Mouse (Mus musculus) forebrain, embryonic 10.5 days (tissue): ENCODE measurements around the gene Sh2d7. TPM values are rescaled to one million over a fixed set of nuclear protein-coding genes. Genes with fewer than 3 reads are reported as not detected.

Source experiments
- DNase-seq: peaks from one replicate; pipeline ENCODE4 v3.0.0-alpha.2; 2017; ENCODE audit warnings: low spot score; ENCODE audit errors: extremely low spot score
- H3K27ac ChIP-seq: fragments of 300-500 bp; sonication (generic); 2 replicates; pipeline ENCODE4 v1.5.1; 2016; ENCODE audit warnings: mild to moderate bottlenecking
- H3K27me3 ChIP-seq: fragments of 300-500 bp; sonication (generic); 2 replicates; pipeline ENCODE4 v1.6.1; 2016; ENCODE audit warnings: mild to moderate bottlenecking; ENCODE audit not compliant: poor library complexity, severe bottlenecking
- H3K36me3 ChIP-seq: fragments of 300-500 bp; sonication (generic); replicated peaks from 2 replicates; pipeline ENCODE4 v1.6.1; 2016; ENCODE audit warnings: mild to moderate bottlenecking, moderate library complexity
- H3K4me1 ChIP-seq: fragments of 300-500 bp; sonication (generic); 2 replicates; pipeline ENCODE4 v1.6.1; 2016
- H3K4me3 ChIP-seq: fragments of 300-500 bp; sonication (generic); 2 replicates; pipeline ENCODE4 v1.5.1; 2016; ENCODE audit warnings: mild to moderate bottlenecking, moderate library complexity
- H3K9me3 ChIP-seq: fragments of 300-500 bp; sonication (generic); 2 replicates; pipeline ENCODE4 v1.6.1; 2016; ENCODE audit warnings: mild to moderate bottlenecking, moderate library complexity
- WGBS: fragments of 180-500 bp; shearing (Covaris S2); methylation state at CpG from one replicate; pipeline ENCODE4 v1.1.7; 2016; 5-methylcytosine and 5-hydroxymethylcytosine counted together
- polyA plus RNA-seq: library from polyadenylated mRNA; unstranded; fragments of >200 nt; fragmentation: Nextera tagmentation; extraction: Ambion mirVana; gene quantifications from 2 replicates; pipeline ENCODE4 v1.2.1, GENCODE M21; 2016

The Sh2d7 gene
- polyA plus RNA-seq: not detected in 2 replicates

DNA sequence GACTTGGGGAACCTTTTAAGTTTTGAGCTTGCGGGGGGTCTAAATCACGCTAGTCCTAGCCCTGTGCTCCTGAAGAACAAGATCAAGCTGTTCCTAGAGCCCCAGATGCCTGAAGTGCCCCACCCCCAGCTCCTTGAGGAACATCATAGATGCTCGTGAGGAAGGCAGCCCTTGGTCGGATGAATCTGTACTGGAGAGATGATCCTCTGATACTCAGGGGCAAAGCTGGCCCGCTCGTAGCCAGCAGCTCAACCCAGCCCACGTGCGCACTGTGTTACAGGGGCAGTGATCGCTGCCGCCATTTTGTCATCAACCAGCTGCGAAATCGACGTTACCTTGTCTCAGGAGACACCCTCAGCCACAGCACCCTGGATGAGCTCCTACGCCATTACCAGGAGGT, at the start of gene Sh2d7:
Gene Sh2d7 (plus strand): TSS at position 301 of the 400 bp plus-strand sequence.
- 93% methylated on average over 14 of the region's 14 CpGs for WGBS
- no peak for DNase-seq
- Histone ChIP-seq H3K27me3 (no peaks in the 10 kb centered on the region), H3K4me3 (no peak within 1 kb of the TSS), H3K4me1 (peaks cover 7% of the 10 kb centered on the region), H3K27ac (no peak within 1 kb of the TSS), H3K36me3 (no peaks in the 10 kb centered on the region), H3K9me3 (no peaks in the 10 kb centered on the region)

- 85% methylated on average over 2 of the region's 2 CpGs for WGBS
- Histone ChIP-seq H3K27ac (no peak overlapping the region), H3K4me1 (no peaks in the 10 kb centered on the region), H3K9me3 (no peaks in the 10 kb centered on the region), H3K27me3 (no peaks in the 10 kb centered on the region), H3K4me3 (no peak overlapping the region), H3K36me3 (no peaks in the 10 kb centered on the region)
- DNase-seq: no peak
Measured at GRCm38 (mm10) chr9:54489599-54489998, 49.2 kb upstream of the Sh2d7 start.

- no peak for DNase-seq
- no peaks in the 10 kb centered on the region for H3K36me3 ChIP-seq
- no peaks in the 10 kb centered on the region for H3K4me1 ChIP-seq
- no peaks in the 10 kb centered on the region for H3K27me3 ChIP-seq
- WGBS: 90% methylated on average over 2 of the region's 2 CpGs
- no peaks in the 10 kb centered on the region for H3K9me3 ChIP-seq
- no peak overlapping the region for H3K27ac ChIP-seq
- H3K4me3 ChIP-seq: no peak overlapping the region
Measured at GRCm38 (mm10) chr9:54490431-54490830, 48.4 kb upstream of the Sh2d7 start.

- peaks cover 32% of the 10 kb centered on the region for H3K4me1 ChIP-seq
- no peaks in the 10 kb centered on the region for H3K9me3 ChIP-seq
- peaks cover 19% of the 10 kb centered on the region for H3K27me3 ChIP-seq
- WGBS: 90% methylated on average over 6 of the region's 6 CpGs
- DNase-seq: no peak
- H3K36me3 ChIP-seq: no peaks in the 10 kb centered on the region
- no peak overlapping the region for H3K4me3 ChIP-seq
- H3K27ac ChIP-seq: no peak overlapping the region
Measured at GRCm38 (mm10) chr9:54499291-54499690, 39.5 kb upstream of the Sh2d7 start.

- no peak overlapping the region for H3K4me3 ChIP-seq
- 91% methylated on average over 3 of the region's 3 CpGs for WGBS
Measured at GRCm38 (mm10) chr9:54499791-54500190, 39.0 kb upstream of the Sh2d7 start.

GRCm38 (mm10) chr9:54500832-54501452, 37.8 kb upstream of the Sh2d7 start:
- peak overlapping the region; percentile 88 for H3K4me3 ChIP-seq
- WGBS: under 1% methylated on average over 43 of the region's 43 CpGs
- peaks cover 32% of the 10 kb centered on the region for H3K4me1 ChIP-seq
- DNase-seq: peak; percentile 29
- H3K36me3 ChIP-seq: no peaks in the 10 kb centered on the region
- no peaks in the 10 kb centered on the region for H3K9me3 ChIP-seq
- H3K27me3 ChIP-seq: peaks cover 30% of the 10 kb centered on the region
- H3K27ac ChIP-seq: peak overlapping the region; percentile 87

More at GRCm38 (mm10) chr9:54499791-54500190, 39.0 kb upstream of the Sh2d7 start:
- Histone ChIP-seq H3K9me3 (no peaks in the 10 kb centered on the region), H3K4me1 (peaks cover 32% of the 10 kb centered on the region), H3K36me3 (no peaks in the 10 kb centered on the region), H3K27me3 (peaks cover 21% of the 10 kb centered on the region), H3K27ac (no peak overlapping the region)
- DNase-seq: no peak

GRCm38 (mm10) chr9:54501453-54502110, 37.2 kb upstream of the Sh2d7 start, which contains the start of gene Dmxl2:
Gene Dmxl2 (minus strand): TSS chr9:54501626.
- H3K27ac ChIP-seq: peak within 1 kb of the TSS; percentile 87
- peak; percentile 85 for DNase-seq
- peaks cover 30% of the 10 kb centered on the region for H3K27me3 ChIP-seq
- peaks cover 32% of the 10 kb centered on the region for H3K4me1 ChIP-seq
- under 1% methylated on average over 99 of the region's 99 CpGs for WGBS
- H3K36me3 ChIP-seq: no peaks in the 10 kb centered on the region
- peak within 1 kb of the TSS; percentile 88 for H3K4me3 ChIP-seq
- no peaks in the 10 kb centered on the region for H3K9me3 ChIP-seq

GRCm38 (mm10) chr9:54502111-54502495, 36.7 kb upstream of the Sh2d7 start:
- Histone ChIP-seq H3K27ac (0 out of 2 replicates have a peak overlapping the region, but pooled peaks have one; percentile 87), H3K9me3 (no peaks in the 10 kb centered on the region)

DNA sequence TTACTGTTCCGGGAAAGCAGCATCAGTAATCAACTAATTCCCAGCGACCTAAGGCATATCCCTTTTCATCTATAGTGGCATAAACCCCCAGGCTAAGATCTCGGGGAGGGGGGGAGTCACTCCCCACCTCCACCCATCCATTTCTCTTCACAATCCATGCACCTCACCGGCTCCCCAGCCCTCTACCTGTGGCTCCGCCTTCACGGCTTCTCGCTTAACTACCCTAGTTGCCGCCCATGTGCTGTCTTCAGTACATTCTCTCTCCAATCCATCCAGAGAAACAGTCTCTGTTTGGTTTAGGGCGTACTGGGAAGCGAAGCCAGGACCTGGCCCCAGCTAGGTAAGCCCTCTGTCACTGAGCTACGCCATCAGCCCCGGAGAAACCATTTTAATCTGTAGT, 35.9 kb upstream of the Sh2d7 start:
- H3K27me3 ChIP-seq: peaks cover 30% of the 10 kb centered on the region
- peaks cover 32% of the 10 kb centered on the region for H3K4me1 ChIP-seq
- DNase-seq: no peak
- 7% methylated on average over 12 of the region's 12 CpGs for WGBS
- no peak overlapping the region for H3K27ac ChIP-seq
- H3K36me3 ChIP-seq: no peaks in the 10 kb centered on the region
- H3K9me3 ChIP-seq: no peaks in the 10 kb centered on the region
- peak overlapping the region; percentile 88 for H3K4me3 ChIP-seq

More at GRCm38 (mm10) chr9:54502111-54502495, 36.7 kb upstream of the Sh2d7 start:
- no peak for DNase-seq
- peak overlapping the region; percentile 88 for H3K4me3 ChIP-seq
- peaks cover 32% of the 10 kb centered on the region for H3K4me1 ChIP-seq
- WGBS: 5% methylated on average over 13 of the region's 13 CpGs
- no peaks in the 10 kb centered on the region for H3K36me3 ChIP-seq
- peaks cover 30% of the 10 kb centered on the region for H3K27me3 ChIP-seq

- Histone ChIP-seq H3K27ac (no peak overlapping the region), H3K36me3 (no peaks in the 10 kb centered on the region), H3K4me3 (no peak overlapping the region), H3K27me3 (no peaks in the 10 kb centered on the region), H3K4me1 (no peaks in the 10 kb centered on the region), H3K9me3 (no peaks in the 10 kb centered on the region)
- WGBS: 70% methylated on average over 2 of the region's 2 CpGs
- no peak for DNase-seq
Measured at GRCm38 (mm10) chr9:54515991-54516390, 22.8 kb upstream of the Sh2d7 start.

GRCm38 (mm10) chr9:54518921-54519320, 19.9 kb upstream of the Sh2d7 start:
- no peaks in the 10 kb centered on the region for H3K4me1 ChIP-seq
- no peaks in the 10 kb centered on the region for H3K36me3 ChIP-seq
- H3K9me3 ChIP-seq: no peaks in the 10 kb centered on the region
- 76% methylated on average over 7 of the region's 7 CpGs for WGBS
- H3K27ac ChIP-seq: no peak overlapping the region
- no peaks in the 10 kb centered on the region for H3K27me3 ChIP-seq
- H3K4me3 ChIP-seq: no peak overlapping the region
- no peak for DNase-seq

- WGBS: 85% methylated on average over 4 of the region's 4 CpGs
- Histone ChIP-seq H3K9me3 (no peaks in the 10 kb centered on the region), H3K27me3 (no peaks in the 10 kb centered on the region), H3K27ac (no peak overlapping the region), H3K4me1 (no peaks in the 10 kb centered on the region), H3K36me3 (no peaks in the 10 kb centered on the region), H3K4me3 (no peak overlapping the region)
- no peak for DNase-seq
Measured at GRCm38 (mm10) chr9:54520286-54520685, 18.5 kb upstream of the Sh2d7 start.

GRCm38 (mm10) chr9:54527694-54528093, 11.1 kb upstream of the Sh2d7 start:
- 82% methylated on average over 7 of the region's 7 CpGs for WGBS
- no peaks in the 10 kb centered on the region for H3K36me3 ChIP-seq
- H3K4me3 ChIP-seq: no peak overlapping the region
- H3K27ac ChIP-seq: no peak overlapping the region
- DNase-seq: no peak
- H3K9me3 ChIP-seq: no peaks in the 10 kb centered on the region
- H3K4me1 ChIP-seq: peaks cover 5% of the 10 kb centered on the region
- no peaks in the 10 kb centered on the region for H3K27me3 ChIP-seq
